Mouse (Mus musculus) T-helper 2 cell (primary cell): ENCODE measurements around the gene Ccl8.

ENCODE experiments used
- in situ Hi-C: fragments of 300-600 bp; cut with MboI, MseI; formaldehyde crosslinking; loops from one replicate; pipeline ENCODE4 v1.15.1; 2025; ENCODE audit warnings: high pct_unique_total_duplicates

The Ccl8 gene

DNA sequence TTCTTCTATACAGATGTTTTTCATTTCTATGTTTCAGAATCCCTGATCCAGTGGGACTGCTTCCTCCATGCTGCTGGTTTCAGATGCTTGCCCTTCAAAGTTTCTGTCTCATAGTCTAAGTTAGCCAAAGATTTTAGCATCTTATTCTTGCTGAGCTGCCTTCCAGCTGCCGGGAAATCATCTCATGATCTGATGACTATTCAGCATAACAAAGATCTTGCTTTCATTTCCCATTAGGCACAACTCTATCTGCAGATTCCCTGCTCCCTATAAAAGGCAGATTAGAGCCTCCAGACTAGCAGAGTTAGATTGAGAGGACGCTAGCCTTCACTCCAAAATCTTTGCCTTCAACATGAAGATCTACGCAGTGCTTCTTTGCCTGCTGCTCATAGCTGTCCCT, at the start of gene Ccl8:
Gene Ccl8, plus strand, starts transcription at position 301 of the 400 bp plus-strand sequence.
- in situ Hi-C loops = no loop called here

DNA sequence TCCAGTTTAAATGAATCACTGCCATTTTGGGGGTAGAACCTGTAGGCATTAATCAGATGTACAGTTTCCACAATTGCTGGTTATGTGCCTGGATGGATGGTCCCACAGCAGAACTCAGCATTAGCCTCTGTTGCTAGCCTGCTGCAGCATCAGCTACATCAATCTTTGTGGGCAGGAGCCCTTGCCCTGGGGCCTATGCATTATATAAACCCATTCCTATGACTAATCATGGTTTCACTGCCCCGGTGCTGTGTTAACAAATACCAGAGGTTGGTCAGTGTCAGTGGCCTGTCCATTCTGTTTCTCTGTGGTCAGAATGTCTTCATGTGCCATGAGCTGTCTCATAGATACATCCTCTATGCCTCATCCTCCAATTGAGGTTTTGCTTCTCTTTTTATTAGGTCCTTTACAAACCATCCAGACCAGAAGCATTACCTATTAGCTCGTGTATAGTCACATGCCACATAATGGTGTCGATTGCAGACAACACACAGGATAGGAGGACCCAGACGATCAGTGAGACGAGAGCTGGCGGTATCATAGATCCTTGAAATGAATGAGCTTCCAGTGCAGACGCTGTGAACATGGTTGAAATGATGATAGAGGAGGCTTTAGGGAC, 47.9 kb upstream of the Ccl8 start:
- in situ Hi-C loops = no loop called here

- in situ Hi-C loops = no loop called here
These were observed 43.9 kb upstream of the Ccl8 start for GRCm38 (mm10) chr11:82071076-82071475.

DNA sequence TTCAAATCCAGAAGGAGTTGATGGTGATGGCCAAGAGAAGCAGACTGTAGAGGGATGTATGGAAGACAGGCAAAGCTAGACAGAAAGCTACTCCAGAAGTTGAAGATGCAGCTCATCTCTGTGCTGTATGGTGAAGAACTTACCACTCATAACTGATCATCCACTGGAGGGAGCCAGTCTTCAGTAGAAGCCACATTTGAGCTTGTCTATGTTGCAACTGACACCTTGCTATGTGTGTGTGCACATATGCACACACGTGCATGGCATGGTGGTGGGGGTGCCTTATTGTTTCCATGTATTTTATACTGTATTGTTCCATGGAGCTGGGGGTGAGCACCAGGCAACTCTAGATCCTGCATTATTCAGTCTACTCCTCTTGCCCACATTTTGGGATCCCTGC, 42.6 kb upstream of the Ccl8 start:
- in situ Hi-C loops = no loop called here

DNA sequence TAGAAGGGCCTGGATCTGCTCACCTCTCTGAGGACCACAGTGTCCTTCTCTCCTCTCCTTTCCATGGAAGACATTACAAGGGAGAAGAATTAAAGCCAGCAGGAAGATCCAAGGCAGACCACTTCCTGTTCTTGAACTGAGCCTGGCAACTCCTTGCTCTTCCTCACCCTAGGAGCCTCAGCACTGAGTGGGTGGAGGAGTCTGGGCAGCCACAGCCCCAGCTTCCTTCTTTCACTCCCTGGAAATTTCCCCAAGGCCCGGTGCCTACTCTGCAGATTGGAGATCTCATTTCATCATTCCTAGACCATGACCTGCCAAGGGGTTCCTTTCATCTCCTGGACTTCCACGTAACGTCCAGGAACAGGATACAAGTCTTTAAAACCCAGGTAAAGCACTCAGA, 42.0 kb upstream of the Ccl8 start:
- in situ Hi-C loops = no loop called here

DNA sequence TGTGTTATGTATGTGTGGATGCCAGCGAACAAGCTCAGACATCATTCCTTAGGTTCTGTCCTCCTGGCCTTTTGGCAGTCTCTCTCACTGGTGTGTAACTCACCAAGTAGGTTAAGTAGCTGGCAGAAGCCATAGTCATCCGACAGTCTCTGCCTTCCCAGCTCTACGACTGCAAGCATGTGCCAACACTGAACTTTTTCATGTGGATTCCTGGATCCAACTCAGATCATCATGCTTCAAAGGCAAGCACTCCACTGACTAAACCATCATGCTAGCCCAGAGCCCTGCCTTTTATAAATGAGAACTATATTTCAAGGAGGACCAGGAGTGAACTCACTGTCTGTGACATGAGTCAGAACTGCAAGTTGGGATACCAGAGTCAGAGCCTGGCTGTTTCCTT, 41.3 kb upstream of the Ccl8 start:
- in situ Hi-C loops = no loop called here

- in situ Hi-C loops = no loop called here
These were observed 38.0 kb upstream of the Ccl8 start for GRCm38 (mm10) chr11:82077031-82077430.

GRCm38 (mm10) chr11:82078136-82078730, 36.8 kb upstream of the Ccl8 start:
- in situ Hi-C loops = no loop called here

- in situ Hi-C loops = no loop called here
These were observed 34.1 kb upstream of the Ccl8 start for GRCm38 (mm10) chr11:82080865-82081264.

GRCm38 (mm10) chr11:82084360-82084759, 30.6 kb upstream of the Ccl8 start:
- in situ Hi-C loops = no loop called here

DNA sequence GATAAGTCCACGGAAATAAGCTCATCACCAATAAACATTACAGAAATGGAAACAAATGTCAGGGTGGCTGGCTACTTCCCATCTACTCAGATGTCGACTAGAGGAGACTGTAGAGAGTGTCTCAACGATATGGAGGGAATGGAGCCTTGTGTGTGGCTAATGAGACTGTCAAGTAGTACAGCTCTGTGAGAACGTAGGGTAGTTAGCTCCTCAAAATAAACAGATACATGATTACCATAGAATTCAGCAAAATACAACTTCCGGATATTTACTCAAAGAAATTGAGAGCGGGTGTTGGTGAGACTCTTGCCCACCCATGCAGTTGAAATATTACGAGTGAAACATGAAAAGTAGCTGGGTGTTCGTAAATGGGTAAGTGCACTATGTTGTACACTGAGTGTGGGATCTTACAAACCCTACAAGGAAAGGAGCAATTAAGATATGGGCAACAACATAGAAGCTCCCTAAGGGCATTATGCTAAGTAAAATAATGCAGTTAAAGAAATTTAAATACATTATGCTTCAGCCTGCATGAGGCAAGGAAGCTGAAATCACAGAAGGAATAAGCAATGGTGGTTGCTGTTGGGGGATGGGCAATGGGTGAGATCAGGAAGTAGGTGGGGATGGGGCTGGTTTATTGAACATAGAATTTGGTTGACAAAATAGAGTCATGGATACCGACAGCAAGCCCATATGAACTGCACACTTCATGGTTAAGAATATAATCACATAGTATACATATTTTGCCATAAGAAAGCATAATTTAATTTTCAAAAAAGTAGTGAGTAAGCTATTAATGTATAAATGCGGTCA, 15.3 kb upstream of the Ccl8 start:
- in situ Hi-C loops = no loop called here

GRCm38 (mm10) chr11:82101087-82101486, 13.9 kb upstream of the Ccl8 start:
- in situ Hi-C loops = no loop called here

- in situ Hi-C loops = no loop called here
These were observed 13.5 kb upstream of the Ccl8 start, which contains the start of gene Ccl12 for GRCm38 (mm10) chr11:82101529-82101928. TSS of gene Ccl12 (plus strand) at chr11:82101845.

DNA sequence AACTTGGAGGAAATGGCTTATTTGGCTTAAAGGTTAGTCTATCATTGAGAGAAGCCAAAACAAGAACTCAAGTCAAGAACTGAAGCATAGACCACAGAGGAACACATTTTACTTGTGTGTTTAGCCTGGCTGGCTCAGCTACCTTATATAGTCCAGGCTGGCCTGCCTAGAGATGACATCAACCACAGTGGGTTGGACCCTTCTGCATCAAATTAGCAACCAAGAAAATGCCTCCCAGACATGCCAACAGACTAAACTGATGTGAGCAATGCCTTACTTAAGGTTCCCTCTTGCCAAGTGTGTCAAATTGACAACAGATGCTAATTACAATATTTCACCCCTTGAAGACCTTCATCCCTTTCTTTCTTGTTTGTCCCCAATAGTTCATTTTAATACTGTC, 5.4 kb upstream of the Ccl8 start:
- in situ Hi-C loops = no loop called here

DNA sequence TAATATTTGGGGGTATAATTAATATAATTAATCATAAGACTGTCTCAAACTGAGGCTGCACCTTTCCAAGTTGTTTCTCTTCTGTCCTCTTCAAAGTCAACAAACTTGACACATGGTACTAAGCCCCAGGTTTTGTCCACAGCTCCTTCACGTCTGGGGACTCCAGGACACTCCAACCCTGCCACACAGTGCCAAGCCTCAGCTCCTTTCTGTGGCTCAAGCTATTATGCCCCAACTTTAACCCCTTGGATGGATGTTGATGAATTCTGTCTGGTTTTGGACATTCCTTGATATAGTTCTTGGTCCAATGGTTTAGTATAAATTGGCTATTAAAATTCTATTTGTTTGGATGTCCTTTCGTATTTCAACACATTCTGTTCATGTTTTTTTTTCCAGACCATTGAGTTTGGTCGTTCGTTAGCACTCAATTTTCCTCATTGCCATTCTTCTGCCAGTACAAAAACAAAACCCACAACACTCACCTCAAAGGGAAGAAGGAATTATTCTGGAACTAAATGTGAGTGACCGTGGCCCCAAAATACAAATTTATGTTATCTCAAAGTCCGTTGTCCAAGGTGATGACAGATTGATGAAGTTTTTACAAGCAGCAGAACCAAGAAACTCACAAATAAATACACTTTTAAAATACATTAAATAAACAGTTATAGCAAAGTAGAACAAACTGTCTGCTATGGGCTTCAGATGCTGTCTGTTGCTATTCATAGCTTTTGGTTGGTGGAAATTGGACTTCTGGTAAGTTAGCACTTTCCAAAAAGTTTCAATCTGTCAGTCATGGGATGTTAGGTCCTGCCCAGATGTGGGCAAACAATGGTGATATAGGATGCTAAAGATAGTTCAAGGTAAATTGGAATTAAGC, 4.4 kb upstream of the Ccl8 start:
- in situ Hi-C loops = no loop called here

GRCm38 (mm10) chr11:82116041-82116440, 1.1 kb downstream of the Ccl8 start:
- in situ Hi-C loops = no loop called here

- in situ Hi-C loops = no loop called here
These were observed 18.0 kb downstream of the Ccl8 start for GRCm38 (mm10) chr11:82132977-82133376.

DNA sequence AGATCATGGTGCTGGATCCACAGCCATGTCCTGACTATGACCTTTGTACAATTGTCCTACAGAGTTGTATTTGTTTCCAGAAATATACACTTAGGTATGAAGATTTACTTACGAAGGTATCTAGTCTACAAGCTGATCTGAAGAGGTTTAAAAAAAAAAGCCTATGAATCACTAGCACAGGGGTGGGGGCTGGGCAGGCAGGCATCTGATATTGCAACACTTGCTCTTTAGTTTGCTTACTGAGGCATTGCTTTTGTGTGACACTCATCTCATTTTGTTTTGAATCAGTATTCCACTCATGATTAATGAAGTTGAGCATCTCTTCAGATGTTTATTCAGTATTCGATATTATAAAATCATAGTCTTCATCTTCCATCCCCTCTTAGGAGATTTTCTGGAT, 21.2 kb downstream of the Ccl8 start:
- in situ Hi-C loops = no loop called here

GRCm38 (mm10) chr11:82139492-82140094, 24.6 kb downstream of the Ccl8 start:
- in situ Hi-C loops = no loop called here

DNA sequence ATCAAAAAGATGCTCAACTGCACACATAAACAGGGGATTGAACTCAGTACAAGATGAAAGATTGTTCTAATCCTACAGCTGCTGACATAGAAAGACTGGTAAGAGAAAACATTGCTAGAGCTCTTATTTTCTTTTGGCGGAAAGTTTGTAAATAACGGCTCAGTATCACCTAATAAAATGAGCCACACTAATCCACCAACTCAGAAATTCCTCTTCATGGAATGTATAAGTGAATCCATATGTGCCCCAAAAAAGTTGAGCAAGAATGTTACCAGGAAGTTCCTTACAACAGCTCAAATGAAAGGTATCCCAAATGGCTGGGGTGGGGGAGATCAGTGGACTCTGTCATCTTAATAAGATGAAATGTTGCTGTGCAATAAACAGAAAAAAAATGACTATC, 44.1 kb downstream of the Ccl8 start:
- in situ Hi-C loops = no loop called here

DNA sequence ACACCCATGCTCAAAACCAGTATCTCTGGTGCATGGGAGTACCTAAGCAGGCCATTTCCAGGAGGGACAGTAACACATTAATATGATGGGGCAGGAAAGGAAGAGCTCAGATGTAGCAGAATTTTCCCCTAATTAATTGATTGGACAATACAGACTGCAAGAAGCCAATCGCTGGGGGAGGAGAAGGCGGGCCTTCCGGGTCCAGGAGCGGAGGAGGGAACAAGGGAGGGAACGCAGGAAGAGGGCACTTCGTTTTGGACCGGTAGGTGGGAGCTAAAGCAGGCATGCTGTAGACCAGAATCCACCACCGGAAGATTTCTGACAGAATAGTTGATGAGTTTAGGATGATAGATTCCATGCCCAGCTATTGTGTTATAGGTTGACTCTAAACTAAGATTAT, 48.3 kb downstream of the Ccl8 start:
- in situ Hi-C loops = no loop called here
